Mouse (Mus musculus): ENCODE measurements around the gene Cfap77.

Gene Cfap77

GRCm38 (mm10) chr2:28903871-28904270 lies 151.0 kb downstream of the Cfap77 start:
- no peak for DNase-seq (ENCODE audit: low read depth)

GRCm38 (mm10) chr2:28902291-28902690 lies 152.6 kb downstream of the Cfap77 start:
- DNase-seq (ENCODE audit: low read depth): no peak

GRCm38 (mm10) chr2:28897340-28897899 lies 157.4 kb downstream of the Cfap77 start:
- no peak for DNase-seq (ENCODE audit: low read depth)

GRCm38 (mm10) chr2:28895876-28896275 lies 159.0 kb downstream of the Cfap77 start:
- DNase-seq (ENCODE audit: low read depth): no peak

- DNase-seq (ENCODE audit: low read depth): no peak
These were observed 161.3 kb downstream of the Cfap77 start for GRCm38 (mm10) chr2:28893526-28893925.

- no peak for DNase-seq (ENCODE audit: low read depth)
These were observed 162.1 kb downstream of the Cfap77 start for GRCm38 (mm10) chr2:28892796-28893195.

- DNase-seq (ENCODE audit: low read depth): no peak
These were observed 170.0 kb downstream of the Cfap77 start for GRCm38 (mm10) chr2:28884914-28885313.

GRCm38 (mm10) chr2:28882826-28883485 lies 171.9 kb downstream of the Cfap77 start:
- no peak for DNase-seq (ENCODE audit: low read depth)

- no peak for DNase-seq (ENCODE audit: low read depth)
These were observed 172.8 kb downstream of the Cfap77 start for GRCm38 (mm10) chr2:28882047-28882446.

GRCm38 (mm10) chr2:28881275-28881674 lies 173.6 kb downstream of the Cfap77 start:
- DNase-seq (ENCODE audit: low read depth): no peak

Measured in naive thymus-derived CD4-positive, alpha-beta T cell, adult 2 months (primary cell).